Mouse (Mus musculus): ENCODE measurements at regions not wholly inside any gene's neighbourhood (a gene's known extent, or its start where the extent isn't known, plus 50 kb on each side); places are given as distances from the start of the nearest gene placed in this dataset.
"Not testable (repeated sequence)": the region's sequence is repeated elsewhere in the genome, so short reads cannot be mapped to it uniquely, and the experiment has no call there.

DNA sequence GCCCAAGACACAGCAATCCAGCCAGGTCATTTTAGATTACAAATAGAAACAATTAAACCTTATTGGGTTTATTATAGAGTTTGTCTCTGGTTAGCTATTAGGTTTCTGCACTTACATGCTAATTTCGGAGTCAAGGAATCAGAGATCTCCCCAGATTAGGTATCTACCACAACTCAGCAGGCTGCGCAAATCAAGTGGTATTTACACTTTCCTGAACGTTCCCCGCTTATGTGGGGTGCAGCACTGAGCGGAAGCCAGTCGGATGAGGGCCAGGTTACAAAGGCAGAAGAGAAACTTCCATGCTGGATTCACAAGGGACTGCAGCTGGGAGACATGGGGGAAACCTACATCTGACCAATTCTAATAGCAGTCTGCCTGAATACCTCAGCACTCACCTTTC, 198.6 kb upstream of the Six2 start:
- ATAC-seq (replicated peaks; ENCODE audit: low FRiP score, poor library complexity, severe bottlenecking) = no peak

- no peak for ATAC-seq (replicated peaks; ENCODE audit: low FRiP score, poor library complexity, severe bottlenecking)
These were observed 198.2 kb upstream of the Six2 start for GRCm38 (mm10) chr17:85886237-85886636.

GRCm38 (mm10) chr17:85881636-85882170, 193.6 kb upstream of the Six2 start:
- ATAC-seq (replicated peaks; ENCODE audit: low FRiP score, poor library complexity, severe bottlenecking) = no peak

GRCm38 (mm10) chr17:85881046-85881445, 193.0 kb upstream of the Six2 start:
- no peak for ATAC-seq (replicated peaks; ENCODE audit: low FRiP score, poor library complexity, severe bottlenecking)

DNA sequence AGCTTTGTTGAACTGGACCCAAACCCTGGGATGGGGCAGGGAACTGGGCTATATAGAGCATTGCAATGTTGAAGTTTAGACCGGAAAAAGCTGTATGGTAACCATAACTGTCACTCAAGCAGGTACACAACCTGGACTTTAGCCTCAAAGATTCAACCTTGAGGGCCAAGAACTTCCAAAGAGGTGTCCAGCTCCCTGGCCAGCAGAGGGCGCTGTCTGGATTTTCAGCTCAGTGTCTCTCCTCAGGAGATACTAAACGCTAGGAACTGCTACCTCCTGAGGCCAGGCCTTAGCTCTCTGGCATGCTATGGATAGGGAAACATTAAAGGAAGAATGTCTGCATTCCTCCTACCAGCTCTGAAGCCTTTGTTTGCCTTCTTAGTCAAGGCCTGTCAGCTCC, 189.4 kb upstream of the Six2 start:
- 0 out of 2 replicates have a peak, but pooled peaks have one; percentile 63 for ATAC-seq (replicated peaks; ENCODE audit: low FRiP score, poor library complexity, severe bottlenecking)

DNA sequence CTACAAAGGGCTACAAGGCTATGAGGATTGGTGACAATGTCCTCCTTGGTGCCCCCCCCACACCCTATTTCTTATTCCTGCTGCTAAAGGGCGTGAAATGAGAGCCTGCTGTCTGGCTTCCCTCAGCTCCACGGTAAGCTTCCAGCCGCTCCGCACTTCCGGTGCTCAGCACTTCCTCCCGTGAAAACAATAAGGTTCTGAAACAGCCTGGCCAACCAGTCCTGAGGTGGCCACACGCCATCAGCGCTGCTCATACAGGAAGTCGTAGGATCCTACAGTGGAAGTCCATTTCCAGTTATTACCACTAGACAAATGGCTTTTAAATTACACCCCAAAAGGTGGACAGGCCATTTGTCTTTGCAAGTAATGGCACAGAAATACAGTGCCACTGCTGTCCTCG, 188.8 kb upstream of the Six2 start:
- no peak for ATAC-seq (replicated peaks; ENCODE audit: low FRiP score, poor library complexity, severe bottlenecking)

DNA sequence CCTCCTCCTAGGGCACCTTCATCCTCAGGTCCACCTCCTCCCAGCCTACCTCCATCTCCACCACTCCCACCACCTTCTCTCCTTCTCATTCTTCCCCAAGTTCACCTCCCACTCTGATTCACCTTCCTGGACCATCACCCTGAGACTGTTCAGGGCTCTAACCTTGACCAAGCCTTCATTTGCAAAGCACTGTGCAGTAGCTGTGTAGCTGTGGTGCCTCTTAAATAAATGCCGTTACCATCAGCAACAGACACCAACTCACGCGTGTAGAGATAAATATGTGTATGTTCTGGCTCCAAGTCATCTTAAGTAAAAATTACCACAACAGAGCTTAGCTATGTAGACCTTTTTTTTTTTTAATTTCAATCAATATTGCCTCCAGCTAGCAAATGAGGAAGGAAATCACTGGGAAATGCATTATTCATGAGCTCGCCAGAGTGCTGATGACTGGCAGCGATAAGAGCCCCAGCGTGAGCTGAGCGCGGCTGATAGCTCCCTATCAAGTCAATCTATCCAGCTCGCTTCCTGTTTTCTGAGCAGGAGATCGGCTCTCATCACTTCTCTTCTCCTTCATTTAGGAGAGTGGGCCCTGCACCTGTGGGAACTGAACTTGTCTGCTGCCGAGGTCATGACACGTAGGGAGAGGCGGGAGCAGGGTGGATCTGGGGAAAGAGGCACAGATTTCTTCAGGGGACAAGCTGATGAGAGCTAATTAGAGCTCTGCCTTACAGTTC, 185.9 kb upstream of the Six2 start:
- no peak for ATAC-seq (replicated peaks; ENCODE audit: low FRiP score, poor library complexity, severe bottlenecking)

- no peak for ATAC-seq (replicated peaks; ENCODE audit: low FRiP score, poor library complexity, severe bottlenecking)
These were observed 184.9 kb upstream of the Six2 start for GRCm38 (mm10) chr17:85872903-85873413.

DNA sequence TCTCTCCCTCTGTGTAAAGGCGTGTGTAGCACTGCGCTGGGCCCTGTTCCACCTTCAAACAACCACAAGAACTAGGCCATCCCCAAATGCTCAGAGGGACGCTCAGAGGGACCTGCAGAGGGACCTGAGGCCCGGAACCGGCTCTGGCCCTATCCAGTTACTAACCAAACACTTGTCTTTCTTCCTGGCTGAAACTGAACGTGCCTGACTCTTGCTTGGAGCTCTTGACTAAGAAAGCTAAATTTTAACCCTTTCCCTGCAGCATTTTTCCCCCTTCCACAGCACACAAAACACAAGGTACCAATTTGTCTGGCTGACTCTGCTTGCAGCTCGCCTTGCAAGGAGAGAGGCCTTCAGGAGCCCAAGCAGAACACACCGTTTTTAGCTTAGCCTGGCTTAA, 182.3 kb upstream of the Six2 start:
- no peak for ATAC-seq (replicated peaks; ENCODE audit: low FRiP score, poor library complexity, severe bottlenecking)

DNA sequence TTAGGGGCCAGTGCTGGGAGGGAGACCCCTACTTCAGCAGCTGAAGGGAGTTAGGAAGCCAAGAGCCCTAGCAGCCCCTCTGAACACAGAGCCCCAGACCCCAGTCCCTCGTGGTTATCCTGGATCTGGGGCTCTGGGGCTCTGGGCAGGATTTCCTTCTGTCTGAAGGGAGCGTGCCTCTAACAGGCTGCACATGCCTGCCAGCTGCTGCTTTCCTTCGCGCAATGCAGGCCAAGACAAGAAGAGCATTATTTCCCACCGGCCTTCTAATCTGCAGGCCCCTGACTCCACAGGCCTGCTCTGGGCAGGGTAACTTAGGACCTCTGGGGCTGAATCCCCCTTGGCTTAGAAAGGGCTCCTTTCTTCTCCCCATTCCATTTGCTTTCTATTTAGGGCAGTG, 181.1 kb upstream of the Six2 start:
- ATAC-seq (replicated peaks; ENCODE audit: low FRiP score, poor library complexity, severe bottlenecking) = no peak

DNA sequence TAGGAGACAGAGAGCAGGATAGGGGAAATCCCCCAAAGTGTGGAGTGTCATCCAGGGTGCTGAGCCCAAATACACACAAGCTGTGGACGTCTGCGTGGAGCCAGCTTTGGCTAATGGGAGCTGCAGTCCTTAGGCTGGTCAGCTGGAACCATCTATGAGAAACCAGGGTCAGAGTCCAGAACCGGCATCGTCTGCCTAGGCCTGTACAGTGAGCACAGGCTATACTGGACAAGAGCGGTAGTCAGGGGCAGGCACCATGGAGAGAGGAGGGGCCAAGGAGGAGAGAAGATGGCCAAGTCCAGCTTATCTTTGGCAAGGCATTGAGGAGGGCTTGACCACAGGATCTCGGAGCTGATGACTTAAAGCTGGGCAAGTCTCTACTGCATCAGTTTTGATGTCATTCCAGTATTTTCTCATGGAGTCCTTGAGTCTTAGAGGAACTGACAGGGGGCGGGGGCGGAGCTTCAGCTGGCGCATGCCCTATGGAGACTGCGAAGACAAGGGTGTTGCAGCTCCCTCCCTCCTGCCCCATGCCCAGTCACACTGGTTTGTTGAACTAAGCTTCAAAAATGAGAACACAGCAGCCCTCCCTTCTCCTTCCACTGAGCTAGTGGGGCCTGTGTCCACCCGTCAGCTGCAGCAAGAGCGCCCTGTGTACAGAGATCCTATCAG, 180.0 kb upstream of the Six2 start:
- no peak for ATAC-seq (replicated peaks; ENCODE audit: low FRiP score, poor library complexity, severe bottlenecking)

DNA sequence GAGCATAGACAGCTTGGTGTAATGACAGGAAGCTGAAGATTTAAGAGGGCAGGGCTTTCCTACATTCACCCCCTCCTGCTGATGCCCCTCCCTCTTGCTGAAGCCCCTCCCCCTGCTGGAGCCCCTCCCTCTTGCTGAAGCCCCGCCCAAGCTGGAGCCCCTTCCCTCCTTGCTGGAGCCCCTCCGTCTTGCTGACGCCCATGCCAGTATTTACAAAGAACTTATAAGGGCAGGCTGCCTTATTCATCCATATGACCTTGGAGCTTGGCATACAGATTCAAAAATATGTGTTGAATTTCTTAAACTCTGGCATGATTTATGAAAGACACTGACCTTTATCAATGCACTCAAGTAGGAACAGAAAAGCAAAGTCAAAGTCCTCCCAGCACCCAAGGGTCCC, 178.5 kb upstream of the Six2 start:
- no peak for ATAC-seq (replicated peaks; ENCODE audit: low FRiP score, poor library complexity, severe bottlenecking)

DNA sequence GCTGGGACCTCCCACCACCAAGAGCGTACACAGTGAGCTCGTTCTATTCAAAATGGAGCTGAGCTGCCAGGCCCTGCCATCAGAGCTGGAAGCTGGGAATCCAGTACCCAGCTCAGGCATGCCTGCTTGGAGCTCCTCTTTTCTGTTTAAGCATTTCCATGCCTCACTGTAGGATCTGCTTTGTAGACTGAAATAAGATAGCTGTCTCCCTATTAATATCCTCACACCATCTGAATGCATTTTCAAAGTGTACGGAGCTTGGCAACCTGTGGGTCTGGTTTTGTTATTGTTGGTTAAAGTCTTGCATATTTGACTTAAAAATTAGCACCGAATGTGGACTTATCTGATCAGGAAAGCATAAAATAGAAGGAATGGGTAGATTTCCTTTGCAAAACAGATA, 177.9 kb upstream of the Six2 start:
- no peak for ATAC-seq (replicated peaks; ENCODE audit: low FRiP score, poor library complexity, severe bottlenecking)

DNA sequence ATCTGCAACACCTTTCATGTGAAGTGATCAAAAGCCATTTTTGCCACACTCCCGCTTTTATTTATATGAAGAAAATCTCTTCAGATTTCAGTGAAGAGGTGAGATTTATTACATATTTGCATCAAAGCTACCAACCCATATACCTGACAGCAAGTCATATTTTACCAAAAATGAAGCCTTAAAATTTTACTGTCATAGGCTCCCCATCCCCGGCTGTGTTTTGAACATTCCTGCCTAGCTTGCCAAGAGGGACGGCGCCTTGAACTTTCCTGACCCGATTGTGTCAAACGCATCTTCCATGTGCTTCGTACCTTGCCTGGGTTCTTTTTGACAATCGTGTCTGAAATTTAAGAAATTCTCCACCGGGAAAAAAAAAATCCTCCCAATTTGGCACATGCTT, 173.3 kb upstream of the Six2 start:
- no peak for ATAC-seq (replicated peaks; ENCODE audit: low FRiP score, poor library complexity, severe bottlenecking)

DNA sequence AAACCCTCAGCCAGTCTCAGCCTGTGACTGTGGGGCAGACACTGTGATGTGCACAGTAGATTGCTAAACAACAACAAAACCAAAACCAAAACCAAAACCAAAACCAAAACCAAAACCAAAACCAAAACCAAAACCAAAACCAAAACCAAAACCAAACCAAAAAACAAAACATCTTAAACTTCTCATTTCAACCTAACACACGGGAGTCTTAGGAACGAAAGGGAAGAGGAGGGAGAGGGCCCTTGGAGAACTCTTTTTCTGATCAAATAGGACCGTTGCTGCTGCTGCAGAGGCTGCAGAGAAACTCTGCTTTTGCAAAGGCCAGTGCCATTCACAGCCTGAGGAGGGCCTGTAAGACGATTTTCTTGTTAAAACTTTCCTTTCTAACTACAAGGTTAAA, 172.7 kb upstream of the Six2 start:
- ATAC-seq (replicated peaks; ENCODE audit: low FRiP score, poor library complexity, severe bottlenecking) = no peak

DNA sequence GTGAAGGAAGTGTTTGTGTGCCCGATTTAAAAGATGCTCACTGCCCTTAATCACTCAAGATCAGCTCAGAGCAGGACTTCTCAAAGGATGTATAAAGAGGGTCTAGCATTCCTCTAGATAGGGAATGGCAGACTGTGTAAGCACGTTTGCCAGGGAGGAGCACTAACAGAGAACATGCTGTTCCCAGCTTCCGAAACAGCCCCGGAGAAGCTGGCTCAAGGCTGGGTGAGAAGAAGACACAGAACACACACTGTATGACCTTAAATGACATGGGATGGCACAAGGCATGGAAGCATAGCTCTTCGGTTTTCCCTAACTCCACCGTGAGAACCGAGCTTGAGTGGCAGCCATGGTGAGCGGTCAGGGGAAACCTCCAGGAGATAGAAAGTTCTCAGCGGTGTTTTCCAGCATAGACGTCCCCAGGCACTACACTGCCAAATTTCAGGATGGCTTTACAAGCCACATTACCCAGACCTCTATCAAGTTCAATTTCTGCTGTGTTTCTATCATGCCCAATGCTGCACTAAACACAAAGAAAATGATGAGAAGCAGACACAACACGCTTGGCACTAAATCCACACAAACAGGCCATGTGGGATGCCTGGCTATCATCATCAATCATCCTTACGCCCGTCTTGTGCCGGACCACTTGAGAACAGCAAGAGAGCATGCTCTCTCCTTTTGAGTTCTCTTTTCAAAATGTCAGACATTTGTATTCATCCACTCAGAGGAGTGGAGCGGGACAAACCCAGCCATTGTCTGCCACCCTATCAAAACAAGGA, 172.0 kb upstream of the Six2 start:
- no peak for ATAC-seq (replicated peaks; ENCODE audit: low FRiP score, poor library complexity, severe bottlenecking)

- ATAC-seq (replicated peaks; ENCODE audit: low FRiP score, poor library complexity, severe bottlenecking) = no peak
These were observed 170.4 kb upstream of the Six2 start for GRCm38 (mm10) chr17:85858516-85858915.

DNA sequence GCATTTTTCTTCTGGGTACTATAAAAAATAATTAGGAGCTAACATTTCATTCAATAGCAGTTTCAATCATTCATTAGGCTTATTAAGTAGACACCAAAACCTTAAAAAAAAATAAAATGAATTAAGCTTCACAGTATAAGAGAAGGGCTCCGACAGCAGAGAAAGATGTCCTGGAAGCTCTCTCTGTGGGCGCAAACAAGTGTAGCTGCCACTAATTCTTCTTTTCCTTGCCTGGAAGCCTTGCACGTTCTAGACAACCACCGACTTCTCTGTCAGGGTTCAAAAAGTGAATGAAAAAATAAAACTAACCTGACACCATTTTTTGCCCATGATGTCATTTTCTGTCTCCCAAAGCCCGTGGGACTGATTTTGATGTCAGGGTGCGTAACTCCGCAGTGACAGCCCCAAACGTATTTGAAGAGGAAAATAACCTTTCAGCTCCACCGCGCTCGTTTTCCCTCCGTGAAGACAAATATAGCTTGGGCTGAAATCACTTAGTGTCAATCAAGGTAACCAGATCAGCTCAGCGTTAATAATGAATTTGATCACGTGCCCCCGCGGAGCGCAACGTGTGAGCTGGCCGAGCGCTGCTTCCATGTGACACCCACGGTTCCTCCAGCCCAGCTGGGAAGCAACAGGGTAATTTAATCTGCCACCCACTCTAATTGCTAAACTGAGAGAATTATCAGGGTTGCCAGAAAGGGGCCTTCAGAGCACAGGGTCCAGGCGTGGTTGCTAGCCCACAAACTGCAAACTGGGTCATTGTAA, 169.8 kb upstream of the Six2 start:
- no peak for ATAC-seq (replicated peaks; ENCODE audit: low FRiP score, poor library complexity, severe bottlenecking)

DNA sequence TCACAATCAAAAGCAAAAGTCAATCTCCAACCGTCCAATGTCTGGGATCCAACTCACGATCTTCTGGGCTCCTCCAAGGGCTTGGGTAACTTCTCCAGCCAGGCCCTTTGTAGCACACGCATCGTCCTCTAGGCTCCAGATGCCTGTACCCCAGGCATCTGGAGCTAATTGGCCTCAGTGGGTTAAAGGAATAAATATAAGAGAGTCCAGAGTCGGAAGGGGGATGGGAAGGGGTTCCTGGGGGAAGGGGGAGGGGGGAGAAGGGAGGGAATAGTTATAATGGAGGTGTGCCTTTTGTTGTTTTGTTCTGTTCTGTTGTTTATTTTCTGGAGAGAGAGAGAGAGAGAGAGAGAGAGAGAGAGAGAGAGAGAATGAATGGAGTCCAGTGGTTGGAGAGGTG, 168.8 kb upstream of the Six2 start:
- not testable (repeated sequence) for ATAC-seq (replicated peaks; ENCODE audit: low FRiP score, poor library complexity, severe bottlenecking)

DNA sequence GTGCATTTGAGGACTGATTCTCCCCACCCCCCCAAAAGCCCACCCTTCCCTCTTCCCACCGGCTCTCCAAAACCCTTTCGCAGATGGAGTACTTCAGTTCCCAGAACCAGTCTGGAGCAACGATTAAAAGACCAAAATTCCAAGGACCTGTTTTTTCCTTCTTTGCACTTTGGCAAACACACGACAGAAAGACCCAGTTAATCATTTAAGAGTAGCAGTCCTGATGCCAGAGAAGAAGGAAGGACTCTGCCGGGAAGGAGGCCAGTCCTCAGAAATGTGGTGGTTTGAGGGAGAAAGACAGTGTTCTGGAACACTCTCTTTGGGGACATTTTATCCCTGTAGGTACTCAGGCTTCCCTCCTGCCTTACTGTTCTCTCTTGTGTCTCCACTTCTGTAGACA, 165.1 kb upstream of the Six2 start:
- no peak for ATAC-seq (replicated peaks; ENCODE audit: low FRiP score, poor library complexity, severe bottlenecking)
